In the genomic region with DNA sequence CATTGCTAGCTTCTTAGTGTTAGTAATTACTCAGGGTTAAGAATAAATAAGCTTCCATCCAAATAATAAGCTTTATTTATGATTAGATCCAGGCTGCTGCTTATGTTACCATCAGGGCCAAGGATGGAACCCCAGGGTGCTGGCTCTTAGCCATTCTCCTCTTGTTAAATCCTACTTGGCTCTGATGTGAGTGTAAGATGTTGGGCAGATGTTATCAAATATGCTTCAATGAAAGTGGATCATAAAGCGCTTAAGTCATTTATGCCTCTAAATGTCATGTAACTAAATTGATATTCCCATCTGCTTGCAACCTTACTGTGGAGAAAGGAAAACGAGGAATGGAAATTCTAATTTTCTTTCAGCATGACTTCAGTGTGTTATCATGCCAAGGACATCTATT, we compare ENCODE assay signal across 11 mouse cellular contexts.
DNase-seq lines count a peak whose midpoint lies in the region; ATAC-seq lines count a peak whose summit lies in the region.
"Had no signal": no experiment of that assay in that cellular context is flagged by ENCODE, and none has a peak within 500 bp of the region (broad histone marks: within the 10 kb centered on the region; RNA-seq: fewer than 3 reads in every experiment).

No protein-coding gene starts in this region.

- ATAC-seq in neural tube, embryonic 13.5 days (ENCODE audit: low read depth) = peak; percentile 63; the same call in 1 of the 2 replicates
- ATAC-seq: intestine, postnatal 0 days had no signal

- no peak overlapping the region for H3K4me3 ChIP-seq in neural tube, embryonic 13.5 days

- H3K4me2 ChIP-seq in neural tube, embryonic 13.5 days = no peak overlapping the region

- no peaks in the 10 kb centered on the region for H3K9me3 ChIP-seq in neural tube, embryonic 13.5 days

- 37% methylated on average over 2 of the region's 2 CpGs for WGBS in neural tube, embryonic 13.5 days

- no peak overlapping the region for H3K27ac ChIP-seq in neural tube, embryonic 13.5 days (replicated peaks)

- no peaks in the 10 kb centered on the region for H3K4me1 ChIP-seq in neural tube, embryonic 13.5 days (replicated peaks)

- H3K27me3 ChIP-seq in neural tube, embryonic 13.5 days = no peaks in the 10 kb centered on the region

- DNase-seq in cerebellum, postnatal 36 days = peak; percentile 11 to 21
- DNase-seq in cerebellum, adult 8-10 months = no peak
- no peak for DNase-seq in neural tube, embryonic 10.5 days (ENCODE audit: extremely low spot score, low spot score)
- DNase-seq in left cerebral cortex, adult 11 months (ENCODE audit: low spot score) = peak; percentile 29
- peak; percentile 84 for DNase-seq in telencephalon, adult 2 months (ENCODE audit: low read depth, low spot score)
- no peak for DNase-seq in heart, adult 9 months (ENCODE audit: low spot score in 2 of 2)
- no peak for DNase-seq in kidney, postnatal 14 days
- DNase-seq: cerebellum, adult 11-12 months; gastrocnemius, postnatal 10 days had no signal

- H3K9ac ChIP-seq in neural tube, embryonic 13.5 days = no peak overlapping the region

- no peaks in the 10 kb centered on the region for H3K36me3 ChIP-seq in neural tube, embryonic 13.5 days

Comparison
In these comparisons a context has a peak if more than half of its experiments do, and no peak if none do; other contexts are left out.
1. DNase-seq: peak in cerebellum, postnatal 36 days (2 of 2), left cerebral cortex, adult 11 months (single experiment) and telencephalon, adult 2 months (single experiment); none in cerebellum, adult 8-10 months (single experiment), neural tube, embryonic 10.5 days (single experiment), heart, adult 9 months (0 of 2) and kidney, postnatal 14 days (single experiment).